Mouse (Mus musculus) megakaryocyte, embryonic 14.5 days (primary cell): ENCODE data around the gene Zbtb39. TPM values are rescaled to one million over a fixed set of nuclear protein-coding genes. Genes with fewer than 3 reads are reported as not detected.
"Not testable (repeated sequence)": the region's sequence is repeated elsewhere in the genome, so short reads cannot be mapped to it uniquely, and the experiment has no call there.

Source experiments
- H3K27me3 ChIP-seq: replicated peaks from 2 replicates; pipeline ENCODE3; 2012; ENCODE audit warnings: inconsistent platforms
- H3K36me3 ChIP-seq: replicated peaks from 2 replicates; pipeline ENCODE3; 2012; ENCODE audit warnings: low read length, inconsistent platforms, mixed read lengths
- H3K4me1 ChIP-seq: 2 replicates; pipeline ENCODE4 v1.6.1; 2012; ENCODE audit warnings: inconsistent platforms
- H3K4me3 ChIP-seq: replicated peaks from 2 replicates; pipeline ENCODE3; 2012; ENCODE audit warnings: moderate library complexity, mild to moderate bottlenecking, inconsistent platforms
- H3K9me3 ChIP-seq: 2 replicates; pipeline ENCODE4 v1.6.1; 2012; ENCODE audit warnings: inconsistent platforms
- FLI1 ChIP-seq: IDR thresholded peaks from 2 replicates; pipeline ENCODE4 v1.6.1; 2012; ENCODE audit warnings: low read length, inconsistent platforms, mixed read lengths
- GATA1 ChIP-seq: IDR thresholded peaks from 3 replicates; pipeline ENCODE4 v1.6.1; 2012; ENCODE audit warnings: mixed read lengths, low read length, inconsistent platforms, borderline replicate concordance
- polyA plus RNA-seq: library from polyadenylated mRNA; stranded (reverse); fragments of >175 nt; gene quantifications from 2 replicates; pipeline ENCODE4 v1.2.3, GENCODE M21; 2012; ENCODE audit warnings: low replicate concordance; ENCODE audit not compliant: insufficient read depth

Zbtb39 gene
- polyA plus RNA-seq, 1 experiment = 0.30 TPM

GRCm38 (mm10) chr10:127750136-127750777 lies 10.9 kb downstream of the Zbtb39 start:
- TF ChIP-seq FLI1 = no peak
- TF ChIP-seq GATA1 = no peak
- Histone ChIP-seq H3K27me3 (peaks cover 10% of the 10 kb centered on the region), H3K36me3 (peaks cover 24% of the 10 kb centered on the region), H3K9me3 (no peaks in the 10 kb centered on the region), H3K4me3 (peak overlapping the region; percentile 26), H3K4me1 (peaks cover 52% of the 10 kb centered on the region)

- Histone ChIP-seq H3K9me3 (no peaks in the 10 kb centered on the region), H3K4me1 (peaks cover 48% of the 10 kb centered on the region), H3K27me3 (peaks cover 10% of the 10 kb centered on the region), H3K4me3 (peak within 1 kb of the TSS; percentile 56), H3K36me3 (peaks cover 14% of the 10 kb centered on the region)
- TF ChIP-seq GATA1 (no peak), FLI1 (no peak)
Observed at GRCm38 (mm10) chr10:127751548-127751947, 12.2 kb downstream of the Zbtb39 start, which contains the start of gene Gpr182. Gene Gpr182, minus strand, starts transcription at chr10:127751732.

GRCm38 (mm10) chr10:127754566-127755166 lies 15.3 kb downstream of the Zbtb39 start:
- peaks cover 20% of the 10 kb centered on the region for H3K9me3 ChIP-seq
- H3K4me3 ChIP-seq = no peak overlapping the region
- TF ChIP-seq GATA1 (no peak), FLI1 (no peak)

GRCm38 (mm10) chr10:127755246-127755645 lies 15.9 kb downstream of the Zbtb39 start:
- no peak for TF ChIP-seq FLI1
- Histone ChIP-seq H3K27me3 (peaks cover 12% of the 10 kb centered on the region), H3K4me3 (no peak overlapping the region), H3K4me1 (peaks cover 36% of the 10 kb centered on the region), H3K9me3 (peaks cover 20% of the 10 kb centered on the region), H3K36me3 (no peaks in the 10 kb centered on the region)

More at GRCm38 (mm10) chr10:127754566-127755166, 15.3 kb downstream of the Zbtb39 start:
- peaks cover 36% of the 10 kb centered on the region for H3K4me1 ChIP-seq
- peaks cover 17% of the 10 kb centered on the region for H3K27me3 ChIP-seq
- H3K36me3 ChIP-seq = no peaks in the 10 kb centered on the region

GRCm38 (mm10) chr10:127755770-127756468 lies 16.6 kb downstream of the Zbtb39 start:
- Histone ChIP-seq H3K9me3 (peaks cover 20% of the 10 kb centered on the region), H3K4me1 (peaks cover 36% of the 10 kb centered on the region), H3K36me3 (no peaks in the 10 kb centered on the region), H3K27me3 (peaks cover 10% of the 10 kb centered on the region), H3K4me3 (peak overlapping the region; percentile 47)
- TF ChIP-seq FLI1 (no peak), GATA1 (no peak)

- Histone ChIP-seq H3K27me3 (peaks cover 16% of the 10 kb centered on the region), H3K9me3 (peaks cover 20% of the 10 kb centered on the region)
- no peak for TF ChIP-seq GATA1
- no peak for TF ChIP-seq FLI1
Observed at GRCm38 (mm10) chr10:127759181-127760110, 20.1 kb downstream of the Zbtb39 start, which contains the start of the genes Rdh1 and Rdh16f1. Gene Rdh1, plus strand, starts transcription at chr10:127759721. Gene Rdh16f1, plus strand, starts transcription at chr10:127759787.

GRCm38 (mm10) chr10:127762926-127763325 lies 23.6 kb downstream of the Zbtb39 start:
- H3K36me3 ChIP-seq = not testable (repeated sequence)

More at GRCm38 (mm10) chr10:127759181-127760110, 20.1 kb downstream of the Zbtb39 start, which contains the start of the genes Rdh1 and Rdh16f1:
- no peak within 1 kb of the TSS for H3K4me3 ChIP-seq
- H3K36me3 ChIP-seq = no peaks in the 10 kb centered on the region
- H3K4me1 ChIP-seq = peaks cover 14% of the 10 kb centered on the region

GRCm38 (mm10) chr10:127763914-127764680 lies 24.8 kb downstream of the Zbtb39 start:
- Histone ChIP-seq H3K4me1 (no peaks in the 10 kb centered on the region), H3K9me3 (no peaks in the 10 kb centered on the region), H3K4me3 (no peak overlapping the region), H3K36me3 (no peaks in the 10 kb centered on the region), H3K27me3 (peaks cover 9% of the 10 kb centered on the region)
- TF ChIP-seq FLI1 = no peak
- no peak for TF ChIP-seq GATA1

More at GRCm38 (mm10) chr10:127762926-127763325, 23.6 kb downstream of the Zbtb39 start:
- not testable (repeated sequence) for H3K4me3 ChIP-seq, H3K4me1 ChIP-seq
- Histone ChIP-seq H3K27me3 (peaks cover 14% of the 10 kb centered on the region), H3K9me3 (peaks cover 11% of the 10 kb centered on the region)

GRCm38 (mm10) chr10:127766564-127766963 lies 27.2 kb downstream of the Zbtb39 start:
- Histone ChIP-seq H3K9me3 (peaks cover 6% of the 10 kb centered on the region; the same call in 1 of the 2 replicates), H3K4me3 (no peak overlapping the region), H3K36me3 (no peaks in the 10 kb centered on the region), H3K4me1 (no peaks in the 10 kb centered on the region), H3K27me3 (peaks cover 6% of the 10 kb centered on the region)
- TF ChIP-seq FLI1 (no peak), GATA1 (no peak)
